Mouse (Mus musculus) testis, adult 2 months (tissue): ENCODE results near the gene Nps. TPM values are rescaled to one million over a fixed set of nuclear protein-coding genes. Genes with fewer than 3 reads are reported as not detected.

Source experiments
- H3K27ac ChIP-seq: fragments of 200-500 bp; 2 replicates; pipeline ENCODE4 v1.5.1; 2012; ENCODE audit warnings: low read depth, low read length; ENCODE audit not compliant: control insufficient read depth, insufficient read depth
- H3K27me3 ChIP-seq: fragments of 200-500 bp; 2 replicates; pipeline ENCODE4 v1.6.1; 2012; ENCODE audit warnings: mild to moderate bottlenecking, low read length, moderate library complexity; ENCODE audit not compliant: control insufficient read depth, insufficient read depth
- H3K36me3 ChIP-seq: fragments of 200-500 bp; 2 replicates; pipeline ENCODE4 v1.6.1; 2012; ENCODE audit warnings: mild to moderate bottlenecking, low read length; ENCODE audit not compliant: control insufficient read depth, insufficient read depth
- H3K4me1 ChIP-seq: fragments of 200-500 bp; 2 replicates; pipeline ENCODE4 v1.6.1; 2012; ENCODE audit warnings: low read length; ENCODE audit not compliant: control insufficient read depth, insufficient read depth
- H3K4me3 ChIP-seq: fragments of 200-500 bp; 2 replicates; pipeline ENCODE4 v1.5.1; 2012; ENCODE audit warnings: low read depth, mild to moderate bottlenecking, low read length, moderate library complexity, mixed read lengths; ENCODE audit not compliant: control insufficient read depth
- CTCF ChIP-seq: fragments of 200-500 bp; IDR thresholded peaks from 2 replicates; pipeline ENCODE4 v1.5.1; 2012; ENCODE audit warnings: low read depth, mild to moderate bottlenecking, inconsistent platforms, low read length, moderate library complexity; ENCODE audit not compliant: control insufficient read depth, insufficient read depth, insufficient replicate concordance
- POLR2A ChIP-seq: fragments of 200-500 bp; IDR thresholded peaks from 2 replicates; pipeline ENCODE4 v1.6.1; 2012; ENCODE audit warnings: low read depth, mild to moderate bottlenecking, inconsistent platforms, low read length, moderate library complexity; ENCODE audit not compliant: control insufficient read depth
- polyA plus RNA-seq: library from polyadenylated mRNA; depleted of rRNA; stranded (reverse); fragments of >200 nt; gene quantifications from 2 replicates; pipeline ENCODE4 v1.2.3, GENCODE M21; 2012; rRNA removed

Gene Nps
- polyA plus RNA-seq, 1 experiment: 1.8 TPM

- H3K27me3 ChIP-seq: no peaks in the 10 kb centered on the region
- no peak overlapping the region for H3K27ac ChIP-seq
- no peaks in the 10 kb centered on the region for H3K36me3 ChIP-seq
- H3K4me3 ChIP-seq: no peak overlapping the region
- TF ChIP-seq POLR2A (no peak), CTCF (no peak)
- no peaks in the 10 kb centered on the region for H3K4me1 ChIP-seq
Observed at GRCm38 (mm10) chr7:135271011-135271410, 12.5 kb downstream of the Nps start.

GRCm38 (mm10) chr7:135283212-135283611 is 24.7 kb downstream of the Nps start:
- no peak overlapping the region for H3K27ac ChIP-seq
- TF ChIP-seq POLR2A: no peak
- no peaks in the 10 kb centered on the region for H3K4me1 ChIP-seq
- no peaks in the 10 kb centered on the region for H3K36me3 ChIP-seq
- H3K4me3 ChIP-seq: no peak overlapping the region
- no peaks in the 10 kb centered on the region for H3K27me3 ChIP-seq

- Histone ChIP-seq H3K36me3 (no peaks in the 10 kb centered on the region), H3K27me3 (no peaks in the 10 kb centered on the region), H3K4me3 (no peak overlapping the region), H3K27ac (no peak overlapping the region), H3K4me1 (no peaks in the 10 kb centered on the region)
- no peak for TF ChIP-seq POLR2A
- TF ChIP-seq CTCF: no peak
Observed at GRCm38 (mm10) chr7:135289976-135290375, 31.5 kb downstream of the Nps start.

- no peaks in the 10 kb centered on the region for H3K36me3 ChIP-seq
- H3K4me1 ChIP-seq: no peaks in the 10 kb centered on the region
- no peak for TF ChIP-seq CTCF
- no peak for TF ChIP-seq POLR2A
- H3K27me3 ChIP-seq: no peaks in the 10 kb centered on the region
- no peak overlapping the region for H3K4me3 ChIP-seq
- H3K27ac ChIP-seq: no peak overlapping the region
Observed at GRCm38 (mm10) chr7:135291646-135292236, 33.2 kb downstream of the Nps start.

GRCm38 (mm10) chr7:135294498-135294897 is 36.0 kb downstream of the Nps start:
- Histone ChIP-seq H3K4me3 (no peak overlapping the region), H3K27me3 (no peaks in the 10 kb centered on the region), H3K27ac (no peak overlapping the region), H3K4me1 (no peaks in the 10 kb centered on the region), H3K36me3 (no peaks in the 10 kb centered on the region)
- TF ChIP-seq CTCF (no peak), POLR2A (no peak)

GRCm38 (mm10) chr7:135304496-135304895 is 46.0 kb downstream of the Nps start:
- TF ChIP-seq CTCF (no peak), POLR2A (no peak)
- H3K4me3 ChIP-seq: no peak overlapping the region
- H3K4me1 ChIP-seq: no peaks in the 10 kb centered on the region
- H3K27ac ChIP-seq: no peak overlapping the region
- H3K27me3 ChIP-seq: no peaks in the 10 kb centered on the region
- no peaks in the 10 kb centered on the region for H3K36me3 ChIP-seq

Other genes starting within 250 kb of the Nps start
- 0.06 TPM in 1 of 2 replicates, not detected in the other for gene Foxi2, start 151.6 kb downstream of the Nps start, polyA plus RNA-seq